Mouse (Mus musculus): ENCODE results near the gene B3gnt8. TPM values are rescaled to one million over a fixed set of nuclear protein-coding genes. Genes with fewer than 3 reads are reported as not detected.

B3gnt8 gene
- polyA plus RNA-seq, 1 experiment, result 54.8 TPM

GRCm38 (mm10) chr7:25669631-25670030 is 43.2 kb downstream of the B3gnt8 start:
- Histone ChIP-seq H3K27ac (ENCODE audit: insufficient read depth, low read length) (no peak overlapping the region), H3K27me3 (ENCODE audit: control insufficient read depth, insufficient read depth, low read length) (no peaks in the 10 kb centered on the region), H3K36me3 (ENCODE audit: control insufficient read depth, insufficient read depth, low read length) (peaks cover 33% of the 10 kb centered on the region), H3K4me3 (ENCODE audit: extremely low read depth, insufficient read depth, insufficient read length) (no peak overlapping the region), H3K4me1 (ENCODE audit: control insufficient read depth, insufficient read depth, insufficient read length) (0 out of 2 replicates have a peak, but pooled peaks cover 3% of the 10 kb centered on the region)
- TF ChIP-seq CTCF (IDR thresholded peaks at IDR 0.05; ENCODE audit: extremely low read depth, insufficient read depth, insufficient read length, insufficient replicate concordance) (no peak), POLR2A (IDR thresholded peaks at IDR 0.05; ENCODE audit: low read depth, low read length) (no peak)
- 93% methylated on average over 9 of the region's 9 CpGs for WGBS
- DNase-seq (ENCODE audit: low read depth in 1 of 2, low spot score in 2 of 2), result no peak

DNA sequence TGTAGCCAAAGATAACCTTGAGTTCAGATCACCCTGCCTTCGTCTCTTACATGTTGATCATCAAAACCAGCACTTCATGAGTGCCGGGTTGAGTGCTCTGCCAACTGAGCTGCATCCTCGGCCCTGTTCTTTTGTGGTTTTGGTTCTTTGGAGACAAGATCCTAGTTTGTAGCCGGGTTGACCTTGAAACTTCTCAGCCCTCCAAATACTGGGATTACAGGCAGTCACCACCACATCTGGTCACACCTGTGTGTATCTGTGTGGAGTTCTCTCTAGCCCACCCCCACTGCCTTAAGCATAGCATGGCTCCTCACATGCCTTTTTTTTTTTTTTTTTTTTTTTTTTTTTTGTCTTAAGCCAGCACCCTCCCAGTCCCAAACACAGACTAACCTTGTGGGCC is 43.6 kb downstream of the B3gnt8 start:
- H3K36me3 ChIP-seq (ENCODE audit: control insufficient read depth, insufficient read depth, low read length), result peaks cover 30% of the 10 kb centered on the region
- TF ChIP-seq POLR2A (IDR thresholded peaks at IDR 0.05; ENCODE audit: low read depth, low read length) (no peak), CTCF (IDR thresholded peaks at IDR 0.05; ENCODE audit: extremely low read depth, insufficient read depth, insufficient read length, insufficient replicate concordance) (no peak)
- DNase-seq (ENCODE audit: low read depth in 1 of 2, low spot score in 2 of 2), result no peak

GRCm38 (mm10) chr7:25671686-25672085 is 45.2 kb downstream of the B3gnt8 start:
- Histone ChIP-seq H3K4me3 (ENCODE audit: extremely low read depth, insufficient read depth, insufficient read length) (no peak overlapping the region), H3K36me3 (ENCODE audit: control insufficient read depth, insufficient read depth, low read length) (peaks cover 15% of the 10 kb centered on the region), H3K27ac (ENCODE audit: insufficient read depth, low read length) (no peak overlapping the region), H3K27me3 (ENCODE audit: control insufficient read depth, insufficient read depth, low read length) (peaks cover 2% of the 10 kb centered on the region; the same call in 1 of the 2 replicates), H3K4me1 (ENCODE audit: control insufficient read depth, insufficient read depth, insufficient read length) (0 out of 2 replicates have a peak, but pooled peaks cover 8% of the 10 kb centered on the region)
- TF ChIP-seq POLR2A (IDR thresholded peaks at IDR 0.05; ENCODE audit: low read depth, low read length), result no peak
- TF ChIP-seq CTCF (IDR thresholded peaks at IDR 0.05; ENCODE audit: extremely low read depth, insufficient read depth, insufficient read length, insufficient replicate concordance), result no peak
- WGBS, result 74% methylated on average over 2 of the region's 2 CpGs
- no peak for DNase-seq (ENCODE audit: low read depth in 1 of 2, low spot score in 2 of 2)

More for the DNA sequence above, 43.6 kb downstream of the B3gnt8 start:
- no peak overlapping the region for H3K27ac ChIP-seq (ENCODE audit: insufficient read depth, low read length)
- 87% methylated on average over 4 of the region's 4 CpGs for WGBS
- 0 out of 2 replicates have a peak, but pooled peaks cover 7% of the 10 kb centered on the region for H3K4me1 ChIP-seq (ENCODE audit: control insufficient read depth, insufficient read depth, insufficient read length)
- H3K27me3 ChIP-seq (ENCODE audit: control insufficient read depth, insufficient read depth, low read length), result peaks cover 2% of the 10 kb centered on the region; the same call in 1 of the 2 replicates
- H3K4me3 ChIP-seq (ENCODE audit: extremely low read depth, insufficient read depth, insufficient read length), result no peak overlapping the region

DNA sequence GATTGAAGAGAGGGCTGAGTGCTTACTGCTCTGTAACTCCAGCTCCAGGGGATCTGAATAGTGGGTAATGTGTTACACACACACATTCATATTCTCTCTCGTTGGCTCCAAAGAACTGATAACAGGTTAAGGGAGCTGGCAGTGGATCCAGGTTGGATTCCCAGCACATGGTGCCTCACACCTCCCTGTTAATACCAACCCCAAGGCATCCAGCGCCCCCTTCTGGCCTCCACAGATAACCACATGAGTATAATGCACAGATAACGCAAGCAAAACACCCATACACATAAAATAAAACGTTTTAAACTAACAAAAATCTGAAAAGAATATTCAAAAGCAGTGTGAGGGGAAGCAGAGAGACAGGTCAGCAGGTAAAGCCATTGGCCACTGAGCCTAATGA is 46.0 kb downstream of the B3gnt8 start:
- TF ChIP-seq POLR2A (IDR thresholded peaks at IDR 0.05; ENCODE audit: low read depth, low read length), result no peak
- no peak for TF ChIP-seq CTCF (IDR thresholded peaks at IDR 0.05; ENCODE audit: extremely low read depth, insufficient read depth, insufficient read length, insufficient replicate concordance)
- H3K27ac ChIP-seq (ENCODE audit: insufficient read depth, low read length), result no peak overlapping the region
- no peak for DNase-seq (ENCODE audit: low read depth in 1 of 2, low spot score in 2 of 2)
- 0 out of 2 replicates have a peak, but pooled peaks cover 8% of the 10 kb centered on the region for H3K4me1 ChIP-seq (ENCODE audit: control insufficient read depth, insufficient read depth, insufficient read length)
- no peak overlapping the region for H3K4me3 ChIP-seq (ENCODE audit: extremely low read depth, insufficient read depth, insufficient read length)
- peaks cover 11% of the 10 kb centered on the region for H3K36me3 ChIP-seq (ENCODE audit: control insufficient read depth, insufficient read depth, low read length)
- H3K27me3 ChIP-seq (ENCODE audit: control insufficient read depth, insufficient read depth, low read length), result peaks cover 2% of the 10 kb centered on the region; the same call in 1 of the 2 replicates
- WGBS, result 64% methylated on average over 4 of the region's 4 CpGs

DNA sequence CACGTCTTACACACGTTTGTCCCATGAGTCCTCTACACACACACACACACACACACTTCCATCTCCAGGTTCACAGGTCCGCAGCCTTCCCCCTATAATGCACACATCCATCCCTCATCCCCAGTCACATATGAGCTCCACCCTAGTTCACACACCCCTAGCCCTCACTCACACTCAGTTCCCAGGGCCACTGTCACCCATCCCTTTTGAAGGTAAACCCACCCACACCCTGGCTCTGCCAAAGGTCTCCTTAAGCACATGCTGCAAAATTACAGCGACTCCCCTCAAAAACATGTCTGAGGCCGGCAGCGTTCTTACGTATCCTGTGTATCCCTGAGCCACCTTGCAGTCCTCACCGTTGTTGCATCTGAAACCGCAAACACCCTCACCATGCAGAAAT is 47.8 kb downstream of the B3gnt8 start:
- DNase-seq (ENCODE audit: low read depth in 1 of 2, low spot score in 2 of 2), result no peak
- Histone ChIP-seq H3K4me3 (ENCODE audit: extremely low read depth, insufficient read depth, insufficient read length) (peak overlapping the region; percentile 17; the same call in 1 of the 2 replicates), H3K36me3 (ENCODE audit: control insufficient read depth, insufficient read depth, low read length) (no peaks in the 10 kb centered on the region), H3K27ac (ENCODE audit: insufficient read depth, low read length) (no peak overlapping the region), H3K4me1 (ENCODE audit: control insufficient read depth, insufficient read depth, insufficient read length) (0 out of 2 replicates have a peak, but pooled peaks cover 8% of the 10 kb centered on the region), H3K27me3 (ENCODE audit: control insufficient read depth, insufficient read depth, low read length) (peaks cover 2% of the 10 kb centered on the region; the same call in 1 of the 2 replicates)
- TF ChIP-seq POLR2A (IDR thresholded peaks at IDR 0.05; ENCODE audit: low read depth, low read length) (no peak), CTCF (IDR thresholded peaks at IDR 0.05; ENCODE audit: extremely low read depth, insufficient read depth, insufficient read length, insufficient replicate concordance) (no peak)
- 13% methylated on average over 9 of the region's 9 CpGs for WGBS

DNA sequence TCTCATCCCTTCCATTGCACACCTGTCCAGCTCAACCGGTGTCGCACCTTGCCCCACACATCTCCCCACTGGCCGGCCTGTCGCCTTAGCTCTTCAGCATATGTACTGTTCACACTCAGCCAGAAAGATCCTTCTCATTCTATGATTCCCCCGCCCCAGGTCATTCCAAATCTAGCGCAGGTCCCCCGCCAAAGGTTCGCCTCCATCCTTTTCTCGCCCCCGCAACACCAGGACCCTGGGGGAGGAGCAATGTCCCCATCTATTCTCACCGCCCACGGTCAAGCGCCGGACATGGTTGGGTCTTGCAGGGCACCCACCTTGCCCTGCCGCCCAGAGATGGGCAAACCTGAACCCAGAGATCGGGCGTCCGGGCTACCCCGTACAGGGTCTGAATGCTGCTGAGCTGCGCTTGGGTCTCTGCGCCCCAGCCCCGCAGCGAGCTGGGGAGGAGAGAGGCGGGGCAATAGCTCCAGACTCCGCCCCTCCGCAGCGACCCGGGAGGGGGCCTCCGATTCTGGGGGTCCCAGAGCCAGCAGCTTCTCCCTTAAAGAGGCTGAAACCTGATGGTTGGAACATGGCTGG is 48.4 kb downstream of the B3gnt8 start, which contains the start of gene Tmem91:
Gene Tmem91 (minus strand): TSS at position 448 of the 582 bp plus-strand sequence.
- WGBS, result 2% methylated on average over 29 of the region's 29 CpGs
- peak within 1 kb of the TSS; percentile 17; the same call in 1 of the 2 replicates for H3K4me3 ChIP-seq (ENCODE audit: extremely low read depth, insufficient read depth, insufficient read length)
- TF ChIP-seq CTCF (IDR thresholded peaks at IDR 0.05; ENCODE audit: extremely low read depth, insufficient read depth, insufficient read length, insufficient replicate concordance), result no peak
- no peak for TF ChIP-seq POLR2A (IDR thresholded peaks at IDR 0.05; ENCODE audit: low read depth, low read length)

GRCm38 (mm10) chr7:25675405-25675804 is 49.0 kb downstream of the B3gnt8 start:
- 74% methylated on average over 6 of the region's 6 CpGs for WGBS
- H3K4me1 ChIP-seq (ENCODE audit: control insufficient read depth, insufficient read depth, insufficient read length), result peaks cover 8% of the 10 kb centered on the region; the same call in 1 of the 2 replicates
- TF ChIP-seq POLR2A (IDR thresholded peaks at IDR 0.05; ENCODE audit: low read depth, low read length), result no peak
- TF ChIP-seq CTCF (IDR thresholded peaks at IDR 0.05; ENCODE audit: extremely low read depth, insufficient read depth, insufficient read length, insufficient replicate concordance), result no peak
- H3K36me3 ChIP-seq (ENCODE audit: control insufficient read depth, insufficient read depth, low read length), result no peaks in the 10 kb centered on the region
- no peak overlapping the region for H3K27ac ChIP-seq (ENCODE audit: insufficient read depth, low read length)
- no peak overlapping the region for H3K4me3 ChIP-seq (ENCODE audit: extremely low read depth, insufficient read depth, insufficient read length)
- peaks cover 2% of the 10 kb centered on the region; the same call in 1 of the 2 replicates for H3K27me3 ChIP-seq (ENCODE audit: control insufficient read depth, insufficient read depth, low read length)
- no peak for DNase-seq (ENCODE audit: low read depth in 1 of 2, low spot score in 2 of 2)

More for the DNA sequence above, 48.4 kb downstream of the B3gnt8 start, which contains the start of gene Tmem91:
- H3K36me3 ChIP-seq (ENCODE audit: control insufficient read depth, insufficient read depth, low read length), result no peaks in the 10 kb centered on the region
- peaks cover 8% of the 10 kb centered on the region; the same call in 1 of the 2 replicates for H3K4me1 ChIP-seq (ENCODE audit: control insufficient read depth, insufficient read depth, insufficient read length)
- H3K27me3 ChIP-seq (ENCODE audit: control insufficient read depth, insufficient read depth, low read length), result peaks cover 2% of the 10 kb centered on the region; the same call in 1 of the 2 replicates
- DNase-seq (ENCODE audit: low read depth in 1 of 2, low spot score in 2 of 2), result no peak
- no peak within 1 kb of the TSS for H3K27ac ChIP-seq (ENCODE audit: insufficient read depth, low read length)
